Mouse (Mus musculus): ENCODE results near the gene Fer1l4.
A peak's percentile ranks its signal among the peaks of the same experiment; 100 is the strongest.

Gene Fer1l4

DNA sequence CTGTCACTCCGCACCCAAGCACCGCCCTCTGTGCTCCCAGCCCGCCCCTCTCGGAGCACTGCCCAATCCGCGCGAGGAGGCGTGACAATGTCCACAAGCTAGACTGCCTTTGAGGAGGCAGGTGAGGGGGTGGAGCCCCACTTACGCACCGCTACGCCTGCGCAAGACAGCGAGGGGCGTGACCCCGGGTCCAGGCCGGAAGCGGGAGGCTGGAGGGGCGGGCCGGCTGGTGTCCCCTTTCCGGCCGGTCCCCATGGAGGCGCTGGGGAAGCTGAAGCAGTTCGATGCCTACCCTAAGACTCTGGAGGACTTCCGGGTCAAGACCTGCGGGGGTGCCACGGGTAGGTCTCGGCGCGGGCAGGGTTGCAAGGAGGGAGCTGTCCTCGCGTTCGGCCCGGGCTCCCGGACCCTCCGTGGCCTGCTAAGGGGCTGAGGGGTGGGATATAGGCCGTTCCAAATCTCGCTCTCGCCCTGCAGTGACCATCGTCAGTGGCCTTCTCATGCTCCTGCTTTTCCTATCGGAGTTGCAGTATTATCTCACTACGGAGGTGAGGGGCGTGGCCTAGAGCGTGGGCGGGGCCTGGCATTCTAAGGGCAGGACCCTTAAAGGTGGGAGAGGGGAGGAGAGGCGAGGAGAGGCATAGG, 44.7 kb downstream of the Fer1l4 start, which contains the start of the genes 6430550D23Rik and Ergic3:
Gene 6430550D23Rik (minus strand): TSS at position 90 of the 645 bp plus-strand sequence.
Gene Ergic3 (plus strand): TSS at position 158 of the 645 bp plus-strand sequence.
- DNase-seq, result peak; percentile 96

- no peak for DNase-seq
Observed at GRCm38 (mm10) chr2:156005393-156005792, 47.4 kb downstream of the Fer1l4 start.

DNA sequence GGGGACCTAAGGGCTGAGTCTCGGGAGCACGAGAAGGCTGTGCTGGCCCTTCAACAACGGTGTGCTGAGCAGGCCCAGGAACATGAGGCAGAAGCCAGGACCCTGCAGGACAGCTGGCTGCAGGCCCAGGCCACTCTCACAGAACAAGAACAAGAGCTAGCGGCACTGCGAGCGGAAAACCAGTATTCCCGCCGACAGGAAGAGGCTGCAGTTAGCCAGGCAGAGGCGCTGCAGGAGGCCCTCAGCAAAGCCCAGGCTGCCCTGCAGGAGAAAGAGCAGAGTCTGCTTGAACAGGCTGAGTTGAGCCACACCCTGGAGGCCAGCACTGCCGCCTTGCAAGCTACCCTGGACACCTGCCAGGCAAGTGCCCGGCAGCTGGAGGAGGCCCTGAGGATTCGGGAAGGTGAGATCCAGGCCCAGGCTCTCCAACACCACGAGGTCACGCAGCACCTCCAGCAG, 60.9 kb downstream of the Fer1l4 start:
- peak; percentile 32 for DNase-seq

- DNase-seq, result no peak
Observed at GRCm38 (mm10) chr2:155991151-155991550, 61.6 kb downstream of the Fer1l4 start.

GRCm38 (mm10) chr2:155989085-155989484, 63.7 kb downstream of the Fer1l4 start:
- DNase-seq, result no peak

DNA sequence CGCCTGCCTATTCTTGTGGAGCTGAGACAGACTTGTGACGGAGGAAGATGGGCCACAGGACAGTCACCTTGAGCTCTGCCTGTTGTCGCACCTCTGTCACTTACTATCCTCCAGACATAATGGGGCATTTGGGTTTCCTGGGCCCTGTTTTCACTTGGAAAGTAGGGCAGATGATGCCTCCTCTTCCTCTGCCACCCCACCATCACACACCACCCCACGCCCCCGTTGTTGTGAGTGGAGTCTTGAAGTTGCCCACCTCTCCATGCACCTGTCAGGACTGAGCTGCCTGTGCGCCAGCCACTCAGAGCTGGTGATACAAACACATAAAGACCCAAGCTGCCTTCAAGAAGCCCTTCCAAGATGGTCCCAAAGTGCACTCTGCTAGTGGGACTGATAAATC, 65.6 kb downstream of the Fer1l4 start:
- no peak for DNase-seq

GRCm38 (mm10) chr2:155985776-155986175, 67.0 kb downstream of the Fer1l4 start:
- DNase-seq, result no peak

GRCm38 (mm10) chr2:155979328-155979991, 73.3 kb downstream of the Fer1l4 start:
- DNase-seq, result no peak

DNA sequence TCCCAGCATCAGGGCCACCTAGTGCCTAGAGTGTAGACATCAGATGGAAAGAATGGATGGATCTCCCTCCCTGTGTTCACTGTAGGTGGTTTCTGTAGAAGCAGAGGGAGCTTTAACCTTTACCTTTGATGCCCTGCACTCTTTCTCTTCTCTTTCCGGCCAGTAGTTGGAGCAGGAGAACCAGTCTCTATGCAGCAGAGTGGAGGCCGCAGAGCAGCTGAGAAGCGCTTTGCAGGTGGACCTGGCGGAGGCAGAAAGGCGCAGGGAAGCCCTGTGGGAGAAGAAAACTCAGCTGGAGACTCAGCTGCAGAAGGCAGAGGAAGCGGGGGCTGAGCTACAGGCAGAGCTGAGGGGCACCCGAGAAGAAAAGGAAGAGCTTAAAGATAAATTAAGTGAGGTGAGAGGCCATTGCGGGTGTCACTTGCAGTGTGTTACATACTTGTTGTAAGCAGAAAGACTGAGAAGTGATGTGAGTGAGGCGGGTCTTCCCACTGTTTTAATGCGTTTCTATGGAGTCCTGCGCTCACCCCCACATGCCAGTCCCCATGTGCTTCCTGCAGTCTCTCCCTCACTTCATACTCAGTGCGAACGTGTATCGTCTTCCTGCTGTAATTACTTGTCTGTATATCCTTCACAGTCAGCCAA, 78.5 kb downstream of the Fer1l4 start:
- no peak for DNase-seq

DNA sequence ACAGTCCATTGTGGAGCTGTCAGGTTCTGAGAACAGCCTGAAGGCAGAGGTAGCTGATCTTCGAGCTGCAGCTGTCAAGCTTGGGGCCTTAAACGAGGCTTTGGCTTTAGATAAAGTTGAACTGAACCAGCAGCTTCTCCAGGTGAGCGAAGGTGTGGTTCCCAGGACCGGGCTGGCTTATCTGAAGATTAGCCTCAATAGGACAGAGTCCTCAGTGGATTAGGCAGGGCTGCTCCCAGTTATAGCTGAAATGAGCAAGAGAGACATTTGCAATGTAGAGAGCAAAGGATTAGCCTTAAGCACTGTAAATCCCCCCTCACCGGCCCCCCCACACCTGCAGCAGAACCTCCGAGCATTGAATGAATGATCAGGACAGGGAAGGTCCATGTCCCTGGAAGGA, 79.4 kb downstream of the Fer1l4 start:
- no peak for DNase-seq

All from right cerebral cortex, postnatal 14 days (tissue).